Mouse (Mus musculus) forebrain, embryonic 15.5 days (tissue): ENCODE data around the gene Hivep3. TPM values are rescaled to one million over a fixed set of nuclear protein-coding genes. Genes with fewer than 3 reads are reported as not detected.

Experiments used
- ATAC-seq: fragments of 200-750 bp; cut with Nextera tagmentation; replicated peaks from 2 replicates; pipeline ENCODE4 v1.8.0; 2017; ENCODE audit warnings: mild to moderate bottlenecking, moderate TSS enrichment, moderate library complexity
- H3K27ac ChIP-seq: fragments of 300-500 bp; sonication (generic); replicated peaks from 2 replicates; pipeline ENCODE4 v1.5.1; 2015; ENCODE audit warnings: mild to moderate bottlenecking, inconsistent platforms
- H3K27me3 ChIP-seq: fragments of 300-500 bp; sonication (generic); 2 replicates; pipeline ENCODE4 v1.6.1; 2015; ENCODE audit warnings: inconsistent platforms
- H3K36me3 ChIP-seq: fragments of 300-500 bp; sonication (generic); 2 replicates; pipeline ENCODE4 v1.6.1; 2015; ENCODE audit warnings: mild to moderate bottlenecking, inconsistent platforms
- H3K4me1 ChIP-seq: fragments of 300-500 bp; sonication (generic); 2 replicates; pipeline ENCODE4 v1.6.1; 2015; ENCODE audit warnings: inconsistent platforms
- H3K4me2 ChIP-seq: fragments of 300-500 bp; sonication (generic); replicated peaks from 2 replicates; pipeline ENCODE4 v1.6.1; 2015; ENCODE audit warnings: mild to moderate bottlenecking, inconsistent platforms
- H3K4me3 ChIP-seq: fragments of 300-500 bp; sonication (generic); 2 replicates; pipeline ENCODE4 v1.5.1; 2015; ENCODE audit warnings: mild to moderate bottlenecking, inconsistent platforms
- H3K9ac ChIP-seq: fragments of 300-500 bp; sonication (generic); replicated peaks from 2 replicates; pipeline ENCODE4 v1.6.1; 2015; ENCODE audit warnings: mild to moderate bottlenecking, inconsistent platforms
- H3K9me3 ChIP-seq: fragments of 300-500 bp; sonication (generic); 2 replicates; pipeline ENCODE4 v1.6.1; 2016; ENCODE audit warnings: inconsistent platforms
- WGBS: fragments of 180-500 bp; shearing (Covaris S2); methylation state at CpG from one replicate; pipeline ENCODE4 v1.1.7; 2015; ENCODE audit warnings: mixed read lengths; 5-methylcytosine and 5-hydroxymethylcytosine counted together
- polyA plus RNA-seq: library from polyadenylated mRNA; unstranded; fragments of >200 nt; fragmentation: Nextera tagmentation; extraction: Ambion mirVana; gene quantifications from 2 replicates; pipeline ENCODE4 v1.2.1, GENCODE M21; 2015

Gene Hivep3
- polyA plus RNA-seq, 1 experiment from 2014 or later = 21.7 TPM

DNA sequence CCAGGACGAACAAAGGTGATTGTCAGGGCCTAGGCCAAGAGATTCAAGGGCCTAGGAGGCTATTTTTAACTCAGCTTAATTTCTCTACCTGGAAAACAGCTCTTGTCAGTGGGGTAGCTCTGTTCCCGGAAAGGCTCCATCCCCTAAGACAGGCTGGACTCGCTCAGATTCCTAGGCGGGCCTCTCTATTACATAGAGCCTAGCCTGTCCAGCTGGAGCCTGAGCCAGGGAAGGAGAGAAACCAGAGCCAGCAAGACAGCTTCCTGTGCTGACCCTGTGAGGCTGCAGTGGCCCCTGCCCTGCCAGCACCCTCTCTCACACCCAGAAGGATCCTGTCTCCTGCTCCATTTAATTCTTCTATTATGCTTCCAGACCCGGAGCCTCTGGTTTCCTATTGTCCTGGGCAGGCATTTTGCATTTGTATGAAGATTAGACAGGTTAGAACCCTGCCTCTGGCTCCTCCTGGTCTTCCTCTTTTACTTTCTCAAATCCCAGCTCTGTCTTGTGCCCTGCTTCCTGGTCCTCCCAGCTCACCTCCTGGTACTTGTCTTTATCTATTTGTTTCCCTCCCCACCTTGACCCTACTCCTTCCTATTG is 425.2 kb downstream of the Hivep3 start:
- no peaks in the 10 kb centered on the region for H3K27me3 ChIP-seq
- WGBS = 23% methylated on average over 5 of the region's 5 CpGs
- H3K4me1 ChIP-seq = peaks cover 28% of the 10 kb centered on the region
- no peak for ATAC-seq
- H3K9me3 ChIP-seq = no peaks in the 10 kb centered on the region
- H3K4me2 ChIP-seq = no peak overlapping the region
- H3K36me3 ChIP-seq = no peaks in the 10 kb centered on the region
- H3K9ac ChIP-seq = no peak overlapping the region
- H3K27ac ChIP-seq = no peak overlapping the region
- H3K4me3 ChIP-seq = no peak overlapping the region

DNA sequence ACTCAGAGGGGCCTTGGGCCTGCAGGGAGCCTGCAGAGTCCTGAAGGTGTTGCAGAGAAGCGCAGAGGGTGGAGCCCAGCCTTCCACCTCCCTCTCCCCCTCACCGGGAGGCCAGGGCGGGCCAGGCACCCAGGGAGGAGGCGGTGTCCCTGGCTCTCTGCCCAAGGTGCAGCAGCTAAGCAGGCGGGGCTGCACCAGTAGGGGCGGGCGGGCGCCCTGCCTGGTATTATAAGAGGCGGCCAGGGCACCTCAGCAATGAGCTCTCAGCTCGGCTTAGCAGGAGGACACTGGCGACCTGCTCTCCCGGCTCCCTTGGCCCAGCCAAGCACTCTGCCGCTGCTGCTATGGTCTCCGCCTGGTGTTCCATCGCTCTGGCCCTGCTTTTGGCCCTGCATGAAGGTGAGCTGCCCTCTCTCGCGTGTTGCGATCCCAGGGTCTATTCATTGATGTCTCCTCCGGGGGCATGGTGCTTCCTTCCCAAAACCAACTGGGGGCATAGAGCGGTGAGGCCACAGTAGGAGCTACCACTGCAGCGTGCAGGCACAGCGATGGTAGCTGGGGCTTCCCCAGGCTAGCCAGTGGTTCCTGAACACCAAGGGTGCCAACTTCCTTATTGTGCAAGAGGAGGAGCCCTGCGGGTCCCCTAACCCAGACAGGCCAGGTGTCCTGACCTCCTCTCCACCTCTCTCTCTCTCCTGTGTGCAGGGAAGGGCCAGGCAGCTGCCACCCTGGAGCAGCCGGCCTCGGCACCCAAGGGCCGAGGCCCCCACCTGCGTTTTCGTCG is 427.8 kb downstream of the Hivep3 start, which contains the start of gene Edn2:
Gene Edn2 (plus strand): TSS at position 41 of the 784 bp plus-strand sequence.
- Histone ChIP-seq H3K9me3 (no peaks in the 10 kb centered on the region), H3K4me3 (no peak within 1 kb of the TSS), H3K27ac (no peak within 1 kb of the TSS), H3K9ac (no peak within 1 kb of the TSS), H3K36me3 (no peaks in the 10 kb centered on the region), H3K4me2 (no peak within 1 kb of the TSS), H3K4me1 (peaks cover 35% of the 10 kb centered on the region), H3K27me3 (no peaks in the 10 kb centered on the region)
- 0 out of 2 replicates have a peak, but pooled peaks have one; percentile 24 for ATAC-seq
- WGBS = 39% methylated on average over 29 of the region's 29 CpGs

DNA sequence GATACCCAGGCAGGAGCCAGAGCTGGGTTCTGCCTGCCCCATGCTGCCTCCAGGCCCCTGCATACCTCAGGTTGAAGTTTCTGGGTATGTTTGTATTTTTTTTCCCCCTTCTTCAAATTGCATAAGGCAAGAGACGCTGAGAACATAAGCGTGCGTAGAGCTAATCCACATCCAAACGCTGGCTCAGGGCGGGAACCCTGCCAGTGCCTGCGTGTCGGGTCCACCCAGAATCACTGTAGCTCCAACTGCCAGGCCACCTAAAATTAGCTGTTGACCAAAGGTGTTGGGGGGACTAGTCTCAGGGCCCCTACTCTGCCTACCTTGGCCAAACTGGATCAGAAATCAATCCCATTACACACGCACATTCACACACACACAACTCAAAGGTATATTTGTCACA is 429.0 kb downstream of the Hivep3 start:
- no peak overlapping the region for H3K4me3 ChIP-seq
- no peaks in the 10 kb centered on the region for H3K36me3 ChIP-seq
- H3K9ac ChIP-seq = no peak overlapping the region
- peaks cover 35% of the 10 kb centered on the region for H3K4me1 ChIP-seq
- H3K9me3 ChIP-seq = no peaks in the 10 kb centered on the region
- no peaks in the 10 kb centered on the region for H3K27me3 ChIP-seq
- H3K27ac ChIP-seq = no peak overlapping the region
- no peak for ATAC-seq
- no peak overlapping the region for H3K4me2 ChIP-seq
- WGBS = 62% methylated on average over 8 of the region's 8 CpGs

DNA sequence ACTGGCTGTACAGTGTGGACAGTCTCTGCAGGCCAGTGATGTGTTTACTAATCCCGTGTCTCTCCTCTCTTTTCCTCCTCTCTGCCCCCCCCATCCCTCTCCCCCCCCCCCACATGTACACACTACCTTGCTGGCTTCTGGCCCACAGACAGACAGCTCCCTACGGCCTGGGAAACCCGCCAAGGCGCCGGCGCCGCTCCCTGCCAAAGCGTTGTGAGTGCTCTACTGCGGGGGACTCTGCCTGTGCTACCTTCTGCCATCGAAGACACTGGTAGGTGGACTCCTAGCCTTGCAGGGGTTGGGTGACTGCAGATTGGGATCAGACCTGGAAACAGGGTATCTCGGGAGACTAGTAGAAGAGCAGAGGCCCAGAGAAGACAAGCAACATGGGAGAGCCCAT is 429.7 kb downstream of the Hivep3 start:
- Histone ChIP-seq H3K36me3 (no peaks in the 10 kb centered on the region), H3K4me2 (no peak overlapping the region), H3K9ac (no peak overlapping the region), H3K4me1 (peaks cover 35% of the 10 kb centered on the region), H3K27me3 (no peaks in the 10 kb centered on the region), H3K27ac (peak overlapping the region; percentile 3; the same call in 1 of the 2 replicates), H3K4me3 (no peak overlapping the region), H3K9me3 (no peaks in the 10 kb centered on the region)
- ATAC-seq = peak; percentile 44; the same call in 1 of the 2 replicates
- WGBS = 30% methylated on average over 11 of the region's 11 CpGs

DNA sequence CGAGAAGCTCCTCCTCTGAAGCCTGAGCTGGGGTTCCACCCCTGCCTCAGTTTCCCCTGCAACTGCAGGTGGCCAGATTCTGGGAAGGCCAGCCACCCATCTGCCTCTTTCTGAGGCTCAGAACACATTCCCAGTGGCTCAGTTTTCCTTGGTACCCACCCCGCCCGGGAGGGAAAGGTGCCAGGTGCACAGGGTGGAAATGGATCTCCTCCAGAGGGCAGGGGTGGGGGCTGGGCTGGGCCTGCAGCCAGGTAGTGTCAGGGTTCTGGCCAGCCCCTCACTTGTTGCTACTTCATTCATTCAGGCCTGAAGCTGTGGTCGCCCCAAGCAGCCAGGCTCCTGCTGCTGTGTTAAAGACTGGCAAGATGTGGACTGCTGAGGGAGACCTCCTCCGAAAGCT is 430.7 kb downstream of the Hivep3 start:
- ATAC-seq = no peak
- 76% methylated on average over 5 of the region's 5 CpGs for WGBS
- no peaks in the 10 kb centered on the region for H3K36me3 ChIP-seq
- H3K4me3 ChIP-seq = no peak overlapping the region
- no peaks in the 10 kb centered on the region for H3K9me3 ChIP-seq
- no peaks in the 10 kb centered on the region for H3K27me3 ChIP-seq
- no peak overlapping the region for H3K4me2 ChIP-seq
- H3K27ac ChIP-seq = no peak overlapping the region
- H3K4me1 ChIP-seq = peaks cover 36% of the 10 kb centered on the region
- no peak overlapping the region for H3K9ac ChIP-seq

DNA sequence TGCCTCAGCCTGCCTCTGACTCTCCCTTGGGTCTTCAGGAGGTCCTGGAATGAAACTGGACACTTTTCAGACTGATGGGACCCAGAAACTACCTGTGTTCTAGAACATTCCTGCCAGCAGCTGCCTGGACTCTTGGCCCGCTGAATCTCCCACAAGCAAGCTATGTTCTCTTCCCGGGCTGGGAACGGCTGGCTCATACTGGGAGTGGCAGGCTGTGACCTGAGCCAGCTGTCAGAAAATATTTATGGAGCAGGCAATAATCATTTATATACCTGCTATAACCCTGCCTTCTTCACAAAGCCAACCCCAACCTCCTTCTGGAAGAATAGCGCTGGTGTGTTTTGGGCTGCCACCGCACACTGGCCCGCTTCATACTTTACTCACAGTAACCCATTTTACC is 434.2 kb downstream of the Hivep3 start:
- WGBS = 97% methylated on average over 6 of the region's 6 CpGs
- H3K36me3 ChIP-seq = no peaks in the 10 kb centered on the region
- H3K4me1 ChIP-seq = peaks cover 40% of the 10 kb centered on the region
- no peak overlapping the region for H3K9ac ChIP-seq
- ATAC-seq = no peak
- H3K27ac ChIP-seq = no peak overlapping the region
- no peak overlapping the region for H3K4me3 ChIP-seq
- no peaks in the 10 kb centered on the region for H3K9me3 ChIP-seq
- H3K4me2 ChIP-seq = no peak overlapping the region
- H3K27me3 ChIP-seq = no peaks in the 10 kb centered on the region

DNA sequence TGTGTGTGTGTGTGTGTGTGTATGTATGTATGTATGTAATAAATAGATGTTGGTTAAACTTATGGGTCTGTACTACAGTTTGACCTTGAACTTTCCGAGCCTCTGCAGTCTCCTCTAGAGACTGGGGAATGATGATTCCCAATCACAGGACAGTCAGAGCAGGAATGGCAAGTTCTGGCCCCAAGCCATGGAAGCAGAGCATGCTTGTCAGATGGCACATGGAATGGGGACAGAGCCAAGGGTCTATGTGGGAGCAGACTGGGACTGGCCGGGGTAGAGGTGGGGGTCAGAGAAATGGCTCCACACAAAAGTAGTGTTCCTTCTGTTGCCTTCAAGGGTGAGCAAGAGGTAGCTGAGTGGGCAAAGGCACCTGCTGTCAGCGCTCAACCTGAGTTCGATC is 434.8 kb downstream of the Hivep3 start:
- H3K4me2 ChIP-seq = no peak overlapping the region
- 92% methylated on average over 4 of the region's 4 CpGs for WGBS
- no peak overlapping the region for H3K27ac ChIP-seq
- ATAC-seq = no peak
- no peaks in the 10 kb centered on the region for H3K9me3 ChIP-seq
- no peaks in the 10 kb centered on the region for H3K27me3 ChIP-seq
- H3K4me1 ChIP-seq = peaks cover 34% of the 10 kb centered on the region
- H3K36me3 ChIP-seq = no peaks in the 10 kb centered on the region
- H3K9ac ChIP-seq = no peak overlapping the region
- no peak overlapping the region for H3K4me3 ChIP-seq

DNA sequence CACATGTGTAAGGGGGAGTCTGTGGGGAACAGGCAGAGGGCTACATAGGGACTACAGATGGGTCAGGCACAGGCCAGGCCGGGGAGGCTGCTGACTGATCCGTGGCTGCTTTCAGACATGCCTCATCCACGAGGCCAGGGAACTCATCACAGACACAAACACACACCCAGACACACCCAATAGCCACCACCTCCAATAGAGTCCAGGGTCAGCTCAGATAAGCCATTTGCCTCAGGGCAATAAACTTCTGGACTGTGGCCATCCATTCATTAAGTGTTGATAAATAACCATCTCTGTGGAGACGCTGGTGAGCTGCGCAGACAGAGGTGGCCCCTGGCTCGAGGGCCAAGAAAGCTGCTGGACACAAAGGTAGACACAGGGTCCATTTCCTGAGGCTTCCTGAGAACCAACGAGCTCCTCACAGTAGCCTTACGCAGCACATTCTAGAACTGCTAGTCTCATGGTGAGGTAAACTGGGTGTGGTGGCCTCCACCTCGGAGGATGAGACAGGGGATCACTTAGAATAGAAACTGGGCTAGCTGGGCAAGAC is 436.9 kb downstream of the Hivep3 start:
- H3K36me3 ChIP-seq = no peaks in the 10 kb centered on the region

DNA sequence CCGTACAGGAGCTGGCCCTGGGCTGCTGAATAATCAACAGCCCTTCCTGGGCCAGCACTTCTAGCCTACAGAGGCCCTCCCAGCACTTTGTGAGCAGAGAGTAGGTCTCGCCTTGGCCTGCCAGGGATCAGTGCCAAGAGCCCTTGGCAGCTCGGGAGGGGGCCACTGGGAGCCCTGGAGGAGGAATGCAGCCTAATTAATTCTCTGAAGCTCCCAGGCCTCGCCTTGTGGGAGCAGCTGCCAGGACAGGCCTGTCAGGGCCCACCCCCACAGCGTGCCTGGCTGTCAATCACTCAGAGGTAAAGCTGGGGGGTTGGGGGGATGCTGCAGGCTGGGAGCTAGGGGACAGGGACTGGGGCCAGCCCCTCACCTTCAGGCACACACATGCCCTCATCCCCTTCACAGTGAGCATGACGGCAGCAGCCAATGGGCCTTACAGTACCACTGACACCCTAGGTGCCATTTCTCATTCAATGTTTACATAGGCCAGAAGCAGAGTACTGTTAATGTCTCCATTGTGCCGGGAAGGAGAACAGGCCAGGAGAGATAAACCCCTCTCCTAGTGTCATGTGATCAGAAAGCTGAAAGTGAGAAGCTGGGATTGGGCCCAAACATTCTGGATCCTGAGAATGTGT is 438.6 kb downstream of the Hivep3 start:
- H3K27ac ChIP-seq = peak overlapping the region; percentile 58
- H3K9me3 ChIP-seq = no peaks in the 10 kb centered on the region
- H3K9ac ChIP-seq = no peak overlapping the region
- H3K4me2 ChIP-seq = no peak overlapping the region
- peaks cover 23% of the 10 kb centered on the region for H3K4me1 ChIP-seq
- no peaks in the 10 kb centered on the region for H3K36me3 ChIP-seq
- H3K27me3 ChIP-seq = no peaks in the 10 kb centered on the region
- H3K4me3 ChIP-seq = no peak overlapping the region
- 7% methylated on average over 7 of the region's 7 CpGs for WGBS
- ATAC-seq = peak; percentile 95

More for the DNA sequence above, 436.9 kb downstream of the Hivep3 start:
- Histone ChIP-seq H3K27ac (no peak overlapping the region), H3K4me3 (no peak overlapping the region), H3K4me2 (no peak overlapping the region), H3K4me1 (peaks cover 23% of the 10 kb centered on the region), H3K27me3 (no peaks in the 10 kb centered on the region), H3K9me3 (no peaks in the 10 kb centered on the region), H3K9ac (no peak overlapping the region)
- ATAC-seq = no peak
- 63% methylated on average over 9 of the region's 9 CpGs for WGBS

DNA sequence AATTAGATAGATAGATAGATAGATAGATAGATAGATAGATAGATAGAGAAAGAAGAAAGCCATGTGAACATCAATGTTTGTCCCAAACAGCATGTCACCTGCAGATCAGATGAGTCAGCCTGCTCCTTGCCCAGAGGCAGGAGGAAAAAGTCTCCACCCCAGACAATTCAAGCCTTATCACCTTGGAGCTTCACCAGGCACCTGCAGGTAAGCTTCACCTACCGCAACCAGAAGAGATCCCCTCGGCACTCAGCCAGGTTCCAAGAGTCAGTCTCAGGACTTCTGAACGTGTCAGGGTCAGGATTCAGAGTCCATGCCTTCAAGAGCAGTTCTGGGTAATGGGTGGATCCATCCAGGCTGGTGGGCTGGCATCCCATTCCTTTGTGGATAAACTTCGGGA is 445.5 kb downstream of the Hivep3 start:
- Histone ChIP-seq H3K9me3 (no peaks in the 10 kb centered on the region), H3K36me3 (no peaks in the 10 kb centered on the region), H3K9ac (no peak overlapping the region), H3K4me1 (peaks cover 7% of the 10 kb centered on the region), H3K27ac (no peak overlapping the region), H3K4me3 (no peak overlapping the region), H3K4me2 (no peak overlapping the region), H3K27me3 (no peaks in the 10 kb centered on the region)
- 85% methylated on average over 4 of the region's 4 CpGs for WGBS
- ATAC-seq = no peak

DNA sequence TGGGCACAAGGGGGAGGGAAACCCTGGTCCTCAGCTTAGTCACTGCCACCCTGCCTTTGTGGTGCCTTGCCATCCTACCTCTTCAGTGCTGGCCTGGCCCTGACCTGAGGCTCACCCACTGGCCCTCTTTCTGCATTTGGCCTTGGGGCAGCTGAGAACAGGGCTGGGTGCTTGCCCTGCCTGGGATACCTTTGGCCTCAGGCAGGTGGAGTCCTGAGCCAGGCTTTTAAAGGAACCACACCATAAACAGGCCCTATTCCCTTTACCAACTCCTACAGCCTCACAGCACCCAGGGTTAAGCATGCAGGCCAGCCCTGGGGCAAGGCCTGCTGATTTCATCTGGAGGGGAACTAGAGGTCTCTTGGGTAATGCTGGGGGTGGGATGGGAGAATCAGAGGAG is 447.0 kb downstream of the Hivep3 start:
- Histone ChIP-seq H3K9ac (no peak overlapping the region), H3K27me3 (no peaks in the 10 kb centered on the region)
- no peak for ATAC-seq

DNA sequence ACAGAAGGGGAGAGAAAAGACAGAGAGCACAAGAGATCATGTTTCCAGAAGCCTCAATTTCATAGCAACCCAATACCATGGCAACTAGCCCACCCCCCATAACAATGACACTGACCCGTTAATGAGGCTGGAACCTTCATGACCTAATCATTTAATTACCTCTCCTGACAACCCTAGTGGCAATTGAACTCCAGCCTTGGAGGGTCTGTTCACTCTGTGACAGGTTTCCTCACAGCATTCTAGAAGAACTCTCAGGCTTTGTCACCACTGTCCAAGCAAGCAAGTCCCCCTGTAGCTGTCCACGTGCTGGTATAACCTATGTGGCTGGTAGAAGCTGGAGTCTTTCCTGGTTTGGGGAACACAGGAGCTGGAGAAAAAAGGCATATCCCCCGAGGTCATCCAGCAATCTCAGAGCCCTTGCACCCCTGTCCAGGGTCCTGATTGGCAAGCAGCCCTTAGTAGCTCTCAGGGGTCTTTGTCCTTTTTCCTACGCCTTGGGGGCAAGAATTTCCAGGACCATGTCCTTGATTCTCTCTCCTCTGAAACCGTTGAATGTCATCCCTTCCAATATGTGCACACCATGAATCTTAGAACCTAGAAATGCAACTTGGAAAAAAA is 450.9 kb downstream of the Hivep3 start:
- Histone ChIP-seq H3K9ac (no peak overlapping the region), H3K36me3 (no peaks in the 10 kb centered on the region), H3K27me3 (no peaks in the 10 kb centered on the region), H3K27ac (no peak overlapping the region), H3K9me3 (no peaks in the 10 kb centered on the region), H3K4me1 (peaks cover 32% of the 10 kb centered on the region), H3K4me3 (no peak overlapping the region), H3K4me2 (no peak overlapping the region)
- whole genome bisulfite sequencing = 10% methylated on average over 5 of the region's 5 CpGs
- ATAC-seq = no peak

More for the DNA sequence above, 447.0 kb downstream of the Hivep3 start:
- Histone ChIP-seq H3K4me1 (peaks cover 14% of the 10 kb centered on the region), H3K4me2 (no peak overlapping the region), H3K4me3 (no peak overlapping the region), H3K36me3 (no peaks in the 10 kb centered on the region), H3K9me3 (no peaks in the 10 kb centered on the region), H3K27ac (no peak overlapping the region)
